Mouse (Mus musculus) liver, postnatal 0 days (tissue): ENCODE results near the gene Tmbim7. TPM values are rescaled to one million over a fixed set of nuclear protein-coding genes. Genes with fewer than 3 reads are reported as not detected.

Experiments used
- ATAC-seq: fragments of 200-750 bp; cut with Nextera tagmentation; 2 replicates; pipeline ENCODE4 v1.8.0; 2017; ENCODE audit warnings: mild to moderate bottlenecking, moderate library complexity
- DNase-seq: peaks from one replicate; pipeline ENCODE4 v3.0.0-alpha.2; 2016
- H3K27ac ChIP-seq: fragments of 300-500 bp; sonication (generic); 2 replicates; pipeline ENCODE4 v1.5.1; 2014; ENCODE audit warnings: antibody characterized with exemption, moderate library complexity, mild to moderate bottlenecking, low read depth
- H3K27me3 ChIP-seq: fragments of 300-500 bp; sonication (generic); 2 replicates; pipeline ENCODE4 v1.6.1; 2014; ENCODE audit warnings: low read length, control low read depth, mixed read lengths; ENCODE audit not compliant: insufficient read depth
- H3K36me3 ChIP-seq: fragments of 300-500 bp; sonication (generic); replicated peaks from 2 replicates; pipeline ENCODE4 v1.6.1; 2014; ENCODE audit warnings: mild to moderate bottlenecking, control low read depth, low read length, moderate library complexity, mixed read lengths; ENCODE audit not compliant: insufficient read depth
- H3K4me1 ChIP-seq: fragments of 300-500 bp; sonication (generic); 2 replicates; pipeline ENCODE4 v1.6.1; 2014; ENCODE audit warnings: antibody characterized with exemption, mild to moderate bottlenecking, control low read depth; ENCODE audit not compliant: insufficient read depth
- H3K4me2 ChIP-seq: fragments of 300-500 bp; sonication (generic); 2 replicates; pipeline ENCODE4 v1.6.1; 2014; ENCODE audit warnings: low read depth, mild to moderate bottlenecking, low read length, moderate library complexity, mixed read lengths
- H3K4me3 ChIP-seq: fragments of 300-500 bp; sonication (generic); 2 replicates; pipeline ENCODE4 v1.5.1; 2014; ENCODE audit warnings: low read depth, low read length
- H3K9ac ChIP-seq: fragments of 300-500 bp; sonication (generic); replicated peaks from 2 replicates; pipeline ENCODE4 v1.6.1; 2014; ENCODE audit warnings: mild to moderate bottlenecking, moderate library complexity
- H3K9me3 ChIP-seq: fragments of 300-500 bp; sonication (generic); 2 replicates; pipeline ENCODE4 v1.6.1; 2016; ENCODE audit warnings: mild to moderate bottlenecking, control low read depth, low read length, mixed read lengths
- CTCF ChIP-seq: sonication (generic); IDR thresholded peaks from 2 replicates; pipeline ENCODE4 v1.5.1; 2016; ENCODE audit warnings: antibody characterized with exemption, low read depth
- EP300 ChIP-seq: IDR thresholded peaks from 2 replicates; pipeline ENCODE4 v1.6.1; 2016; ENCODE audit warnings: antibody characterized with exemption, low read depth, mild to moderate bottlenecking
- WGBS: fragments of 180-500 bp; shearing (Covaris S2); extraction: QIAGEN DNeasy Blood & Tissue Kit; methylation state at CpG from one replicate; pipeline ENCODE4 v1.1.7; 2014; ENCODE audit not compliant: insufficient replicate concordance; 5-methylcytosine and 5-hydroxymethylcytosine counted together
- polyA plus RNA-seq: library from polyadenylated mRNA; unstranded; fragments of >200 nt; fragmentation: Nextera tagmentation; extraction: Ambion mirVana; gene quantifications from 2 replicates; pipeline ENCODE4 v1.2.1, GENCODE M21; 2015

Gene Tmbim7
- polyA plus RNA-seq, 1 experiment from 2014 or later: not detected

GRCm38 (mm10) chr5:3631512-3632271 lies 19.3 kb upstream of the Tmbim7 start:
- H3K36me3 ChIP-seq: peaks cover 22% of the 10 kb centered on the region; the same call in 1 of the 2 replicates
- ATAC-seq (0 out of 2 replicates have a peak, but pooled peaks have one; percentile 43), DNase-seq (no peak)
- no peak overlapping the region for H3K4me3 ChIP-seq
- TF ChIP-seq EP300 (no peak), CTCF (no peak)
- H3K9ac ChIP-seq: no peak overlapping the region
- no peak overlapping the region for H3K27ac ChIP-seq
- no peaks in the 10 kb centered on the region for H3K27me3 ChIP-seq
- H3K4me1 ChIP-seq: no peaks in the 10 kb centered on the region
- H3K9me3 ChIP-seq: no peaks in the 10 kb centered on the region
- WGBS: 78% methylated on average over 16 of the region's 16 CpGs
- H3K4me2 ChIP-seq: no peak overlapping the region

GRCm38 (mm10) chr5:3632285-3632684 lies 18.7 kb upstream of the Tmbim7 start:
- no peak overlapping the region for H3K4me3 ChIP-seq
- DNase-seq: no peak

DNA sequence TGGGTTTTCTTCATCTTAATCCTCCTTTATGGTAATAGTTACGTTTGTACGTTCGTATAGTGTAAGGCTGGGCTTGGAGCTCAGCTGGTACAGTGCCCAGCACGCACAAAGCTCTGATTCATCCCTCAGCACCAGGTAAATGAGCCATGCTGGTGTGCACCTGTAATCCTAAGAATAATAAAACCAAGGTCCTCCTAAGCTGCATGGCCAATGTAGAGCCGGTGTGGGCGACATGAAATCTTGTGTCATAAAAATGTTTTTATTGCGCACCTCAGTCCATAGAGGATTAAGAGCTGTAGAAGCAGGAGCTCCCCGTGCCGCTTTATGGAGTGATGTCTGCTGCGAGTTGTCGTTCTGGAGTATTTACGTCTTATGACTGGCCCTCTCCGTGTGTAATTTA lies 17.7 kb upstream of the Tmbim7 start:
- no peak for TF ChIP-seq EP300
- TF ChIP-seq CTCF: no peak
- ATAC-seq: no peak
- H3K9me3 ChIP-seq: no peaks in the 10 kb centered on the region
- peaks cover 22% of the 10 kb centered on the region; the same call in 1 of the 2 replicates for H3K36me3 ChIP-seq
- 92% methylated on average over 13 of the region's 13 CpGs for WGBS
- no peak overlapping the region for H3K4me2 ChIP-seq
- no peak overlapping the region for H3K4me3 ChIP-seq
- no peaks in the 10 kb centered on the region for H3K4me1 ChIP-seq
- DNase-seq: no peak
- H3K27me3 ChIP-seq: no peaks in the 10 kb centered on the region
- no peak overlapping the region for H3K9ac ChIP-seq
- H3K27ac ChIP-seq: no peak overlapping the region

More at GRCm38 (mm10) chr5:3632285-3632684, 18.7 kb upstream of the Tmbim7 start:
- Histone ChIP-seq H3K36me3 (peaks cover 22% of the 10 kb centered on the region; the same call in 1 of the 2 replicates), H3K27me3 (no peaks in the 10 kb centered on the region), H3K4me2 (no peak overlapping the region), H3K9me3 (no peaks in the 10 kb centered on the region), H3K4me1 (no peaks in the 10 kb centered on the region), H3K9ac (no peak overlapping the region), H3K27ac (no peak overlapping the region)
- 78% methylated on average over 5 of the region's 5 CpGs for WGBS
- ATAC-seq: no peak
- TF ChIP-seq EP300 (no peak), CTCF (no peak)

DNA sequence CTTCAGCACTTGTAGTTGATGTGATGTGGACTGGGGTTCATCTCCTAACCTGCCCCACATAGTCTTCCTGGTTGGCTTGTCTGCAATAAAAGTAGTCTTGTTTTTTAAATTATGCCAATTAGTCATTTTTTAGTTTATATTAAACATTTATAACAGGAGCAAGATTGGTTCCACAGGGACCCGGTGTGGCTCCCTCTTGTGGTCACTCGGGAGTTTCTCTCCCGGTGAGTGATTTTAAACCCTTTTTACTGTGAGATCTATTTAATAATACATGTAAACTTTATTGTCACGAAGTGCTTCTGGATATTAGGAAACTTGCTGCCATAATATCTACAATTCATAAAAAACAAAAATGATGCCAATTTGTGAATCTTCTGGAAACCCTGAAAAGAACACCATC lies 17.0 kb upstream of the Tmbim7 start:
- H3K4me2 ChIP-seq: no peak overlapping the region
- no peak overlapping the region for H3K9ac ChIP-seq
- no peaks in the 10 kb centered on the region for H3K4me1 ChIP-seq
- peaks cover 22% of the 10 kb centered on the region; the same call in 1 of the 2 replicates for H3K36me3 ChIP-seq
- ATAC-seq (no peak), DNase-seq (no peak)
- H3K27ac ChIP-seq: no peak overlapping the region
- H3K27me3 ChIP-seq: no peaks in the 10 kb centered on the region
- WGBS: 66% methylated on average over 4 of the region's 4 CpGs
- no peaks in the 10 kb centered on the region for H3K9me3 ChIP-seq
- H3K4me3 ChIP-seq: no peak overlapping the region
- TF ChIP-seq EP300 (no peak), CTCF (peak; percentile 54)

GRCm38 (mm10) chr5:3635286-3635685 lies 15.7 kb upstream of the Tmbim7 start:
- no peak for TF ChIP-seq CTCF
- TF ChIP-seq EP300: no peak
- ATAC-seq (no peak), DNase-seq (no peak)
- WGBS: 74% methylated on average over 8 of the region's 8 CpGs
- Histone ChIP-seq H3K27me3 (no peaks in the 10 kb centered on the region), H3K27ac (no peak overlapping the region), H3K4me1 (no peaks in the 10 kb centered on the region), H3K4me2 (no peak overlapping the region), H3K4me3 (no peak overlapping the region), H3K36me3 (peaks cover 21% of the 10 kb centered on the region), H3K9me3 (no peaks in the 10 kb centered on the region), H3K9ac (no peak overlapping the region)

- Histone ChIP-seq H3K9ac (no peak overlapping the region), H3K4me2 (no peak overlapping the region), H3K9me3 (no peaks in the 10 kb centered on the region), H3K27ac (no peak overlapping the region), H3K4me1 (peaks cover 10% of the 10 kb centered on the region; the same call in 1 of the 2 replicates), H3K4me3 (no peak overlapping the region), H3K27me3 (no peaks in the 10 kb centered on the region), H3K36me3 (peaks cover 26% of the 10 kb centered on the region)
- TF ChIP-seq CTCF (no peak), EP300 (no peak)
- WGBS: 90% methylated on average over 6 of the region's 6 CpGs
- ATAC-seq (no peak), DNase-seq (no peak)
Observed at GRCm38 (mm10) chr5:3644621-3645020, 6.4 kb upstream of the Tmbim7 start.
